Mouse (Mus musculus) T-helper 2 cell (primary cell): Measurements from ENCODE around the gene Cnksr1.
"Not testable (repeated sequence)": the region's sequence is repeated elsewhere in the genome, so short reads cannot be mapped to it uniquely, and the experiment has no call there.

Source experiments
- in situ Hi-C: fragments of 300-600 bp; cut with MboI, MseI; formaldehyde crosslinking; loops from one replicate; pipeline ENCODE4 v1.15.1; 2025; ENCODE audit warnings: high pct_unique_total_duplicates

Gene Cnksr1

GRCm38 (mm10) chr4:134238279-134238651, at the start of gene Cnksr1:
Cnksr1 (minus strand) TSS chr4:134238399.
- in situ Hi-C loops, result no loop called here

GRCm38 (mm10) chr4:134287575-134288025, 49.4 kb upstream of the Cnksr1 start, which contains the start of gene Pdik1l:
Pdik1l (minus strand) TSS chr4:134287895.
- in situ Hi-C loops, result no loop called here

DNA sequence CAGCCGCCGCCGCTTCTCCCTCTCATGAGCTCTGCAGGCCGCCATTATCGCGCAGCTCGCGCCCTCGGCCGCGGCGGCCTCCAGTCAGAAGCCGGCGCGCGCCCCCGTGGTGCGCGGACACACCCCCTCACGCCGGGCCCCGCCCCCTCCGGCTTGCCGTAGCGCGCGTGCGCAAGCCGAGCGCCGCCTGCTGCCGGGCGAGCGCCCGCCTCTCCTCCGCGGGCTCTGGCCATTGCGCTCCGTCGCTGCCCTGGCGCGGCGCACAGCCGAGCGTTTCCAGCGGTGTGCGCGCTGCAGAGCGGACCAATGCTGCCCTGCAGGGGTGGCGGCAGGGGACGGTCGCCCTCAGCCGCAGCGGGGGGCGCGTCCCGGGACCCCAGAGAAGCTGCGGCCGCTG, 49.0 kb upstream of the Cnksr1 start:
- in situ Hi-C loops, result no loop called here

DNA sequence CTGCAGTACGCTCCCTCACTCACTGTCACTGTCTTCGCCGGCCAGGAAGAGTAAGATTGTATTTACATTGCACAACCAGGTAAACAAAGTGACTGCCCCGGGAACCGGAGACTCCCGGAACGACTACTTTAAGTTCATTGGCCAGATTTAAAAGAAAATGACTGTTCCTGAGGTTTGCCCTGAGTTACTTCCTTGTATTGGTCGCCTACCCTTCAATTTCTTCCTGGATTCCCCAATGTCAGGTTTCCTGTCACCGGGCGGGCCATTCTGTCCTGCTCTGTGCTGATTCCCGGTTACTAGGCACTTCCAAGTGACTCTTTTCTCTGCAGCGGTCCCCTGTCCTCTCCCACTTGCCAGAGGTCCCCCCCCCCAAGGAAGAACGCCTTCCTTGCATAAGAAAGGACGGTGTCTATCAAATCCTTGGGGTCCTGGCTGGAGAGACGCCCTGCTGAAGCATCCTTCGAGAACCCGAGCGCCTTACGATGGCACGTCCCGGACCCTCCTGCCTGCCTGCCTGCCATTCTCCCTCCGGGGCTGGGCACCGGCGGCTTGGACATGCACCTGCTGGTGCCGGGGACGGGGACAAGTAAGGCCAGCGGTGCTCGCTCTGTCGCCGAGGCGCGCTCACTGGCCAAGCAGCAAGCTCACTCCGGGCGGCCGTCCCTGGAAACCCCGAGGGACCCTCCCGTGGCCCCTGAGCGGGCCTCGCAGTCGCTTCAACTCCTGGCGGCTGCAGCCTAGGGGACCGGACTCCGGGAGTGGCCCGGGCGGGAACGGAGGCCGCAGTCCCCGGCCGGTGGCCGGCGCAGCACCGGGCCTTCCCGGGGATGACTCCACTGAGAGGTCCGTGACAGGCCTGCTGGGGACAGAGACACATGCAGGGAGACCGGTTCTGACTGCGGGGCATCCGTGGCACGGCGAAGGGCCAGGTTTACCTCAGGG, 48.3 kb upstream of the Cnksr1 start:
- in situ Hi-C loops, result no loop called here

GRCm38 (mm10) chr4:134284942-134285341, 46.7 kb upstream of the Cnksr1 start:
- in situ Hi-C loops, result no loop called here

- in situ Hi-C loops, result no loop called here
Measured at GRCm38 (mm10) chr4:134273417-134274345, 35.5 kb upstream of the Cnksr1 start.

DNA sequence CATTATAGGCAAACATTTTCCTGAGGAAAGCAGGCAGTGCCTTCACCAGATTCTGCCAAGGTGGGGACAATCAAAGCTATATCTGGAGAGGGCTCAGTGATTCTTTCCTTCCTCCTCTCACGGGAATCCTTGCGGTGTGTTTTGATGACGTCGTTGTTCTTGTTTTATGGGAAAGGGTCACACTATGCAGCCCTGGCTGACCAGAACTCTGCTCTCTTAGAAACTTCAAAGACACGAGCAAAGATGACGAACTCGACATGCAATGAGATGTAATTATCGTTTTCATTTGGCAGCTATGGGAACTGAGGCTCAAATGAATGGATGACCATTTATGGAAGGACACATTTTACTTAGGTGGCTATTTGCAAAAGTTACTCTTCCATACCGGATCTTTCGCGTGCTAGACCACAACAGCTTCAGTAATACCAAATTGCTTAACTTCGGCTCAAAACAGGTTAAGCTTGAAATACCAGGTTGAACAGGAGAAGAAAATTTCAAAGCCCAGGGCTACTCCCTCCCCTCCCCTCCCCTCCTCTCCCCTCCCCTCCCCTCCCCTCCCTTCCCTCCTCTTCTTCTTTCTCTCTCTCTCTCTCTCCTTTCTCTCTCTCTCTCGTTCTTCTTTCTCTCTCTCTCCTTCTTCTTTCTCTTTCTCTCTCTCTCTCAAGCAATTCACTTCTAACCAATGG, 34.7 kb upstream of the Cnksr1 start:
- in situ Hi-C loops, result no loop called here

GRCm38 (mm10) chr4:134271979-134272378, 33.8 kb upstream of the Cnksr1 start:
- in situ Hi-C loops, result no loop called here

- in situ Hi-C loops, result not testable (repeated sequence)
Measured at GRCm38 (mm10) chr4:134269622-134270021, 31.4 kb upstream of the Cnksr1 start.

DNA sequence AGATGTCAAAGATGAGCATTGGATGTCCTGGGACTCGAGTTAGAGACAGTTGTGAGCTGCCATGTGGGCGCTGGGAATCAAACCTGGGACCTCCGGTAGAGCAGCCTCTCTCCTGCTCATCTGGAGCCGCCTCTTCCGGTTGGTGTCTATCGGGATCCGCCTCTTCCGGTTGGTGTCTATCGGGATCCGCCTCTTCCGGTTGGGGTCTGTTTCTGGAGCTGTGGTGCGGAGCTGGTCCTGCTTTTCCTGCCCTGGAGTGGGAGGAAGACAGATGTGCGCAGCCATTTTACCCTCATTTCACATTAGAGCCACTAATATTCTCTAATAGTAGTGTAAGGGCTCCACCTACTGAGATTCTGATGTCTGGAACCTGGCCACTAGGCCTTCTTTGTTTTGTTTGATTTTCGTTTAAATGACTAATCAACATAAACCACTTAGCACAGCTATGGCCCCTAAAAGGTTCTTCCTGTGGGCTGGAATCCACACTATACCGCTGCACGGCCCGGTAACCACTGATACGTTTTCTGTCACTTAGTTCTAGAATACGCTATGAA, 30.0 kb upstream of the Cnksr1 start:
- in situ Hi-C loops, result no loop called here

GRCm38 (mm10) chr4:134265860-134266585, 27.8 kb upstream of the Cnksr1 start:
- in situ Hi-C loops, result no loop called here

GRCm38 (mm10) chr4:134263191-134263590, 25.0 kb upstream of the Cnksr1 start:
- in situ Hi-C loops, result no loop called here

GRCm38 (mm10) chr4:134258354-134258753, 20.2 kb upstream of the Cnksr1 start:
- in situ Hi-C loops, result no loop called here

- in situ Hi-C loops, result no loop called here
Measured at GRCm38 (mm10) chr4:134257198-134258009, 19.2 kb upstream of the Cnksr1 start.

- in situ Hi-C loops, result no loop called here
Measured at GRCm38 (mm10) chr4:134256407-134257197, 18.4 kb upstream of the Cnksr1 start.

GRCm38 (mm10) chr4:134255854-134256253, 17.7 kb upstream of the Cnksr1 start:
- in situ Hi-C loops, result no loop called here

GRCm38 (mm10) chr4:134254835-134255234, 16.6 kb upstream of the Cnksr1 start:
- in situ Hi-C loops, result no loop called here

DNA sequence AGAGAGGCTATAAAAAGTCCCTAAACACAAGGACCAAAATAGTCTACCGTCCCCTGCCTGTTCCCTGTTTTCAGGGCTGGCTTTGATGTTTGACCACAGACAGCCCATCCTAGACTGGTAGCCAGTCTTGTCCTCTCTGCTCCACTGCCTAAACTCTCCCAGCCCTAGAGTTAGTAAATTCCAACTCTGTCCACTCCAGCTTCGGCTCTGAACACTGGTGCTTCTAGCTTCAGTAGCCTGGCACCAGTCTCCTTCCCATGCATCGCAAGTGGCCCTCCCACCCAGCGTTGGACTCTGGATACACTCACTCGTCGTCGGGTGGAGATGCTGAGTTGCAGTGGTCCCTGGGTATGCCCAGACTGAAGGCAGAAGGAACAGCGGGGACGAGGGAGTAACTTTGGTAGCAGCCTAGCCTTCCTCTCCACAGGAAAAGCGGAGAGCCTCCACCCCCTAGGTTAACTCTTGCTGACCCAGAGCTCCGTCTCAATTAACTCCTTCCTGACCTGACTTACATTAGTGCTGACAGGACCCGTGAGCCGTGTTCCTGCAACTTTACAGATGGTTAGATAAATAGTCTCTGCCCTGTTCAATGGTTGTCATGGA, 15.6 kb upstream of the Cnksr1 start, which contains the start of gene Grrp1:
Gene Grrp1 (minus strand): TSS at position 385 of the 603 bp plus-strand sequence.
- in situ Hi-C loops, result no loop called here
